Mouse (Mus musculus) WW6 (cell line): ENCODE results near the gene Wdr45b.
"Not testable (repeated sequence)": the region's sequence is repeated elsewhere in the genome, so short reads cannot be mapped to it uniquely, and the experiment has no call there.

ENCODE experiments used
- DNase-seq: peaks from one replicate; pipeline ENCODE4 v3.0.0-alpha.2; 2013; ENCODE audit warnings: low read depth, low spot score

Gene Wdr45b

DNA sequence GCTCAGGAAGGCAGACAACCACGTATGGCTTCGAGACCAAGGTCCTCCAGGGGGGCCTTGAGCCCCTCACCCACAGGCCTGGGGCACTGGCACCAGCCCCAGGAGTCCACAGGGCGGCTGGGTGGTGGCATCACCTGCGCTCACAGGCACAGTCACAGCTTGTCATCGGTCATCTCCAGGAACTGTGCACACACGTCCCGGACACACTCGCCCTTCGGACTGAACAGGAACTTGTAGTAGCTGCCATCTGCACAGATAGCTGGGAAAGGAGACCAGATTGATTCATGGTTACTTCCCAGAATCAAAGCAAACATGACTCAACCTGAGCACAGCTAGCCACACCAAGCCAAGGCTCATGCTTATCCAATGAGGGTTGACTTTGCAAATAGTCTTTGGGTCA, 26.0 kb downstream of the Wdr45b start:
- DNase-seq = no peak

- no peak for DNase-seq
Measured at GRCm38 (mm10) chr11:121326681-121327080, 27.6 kb downstream of the Wdr45b start.

- DNase-seq = no peak
Measured at GRCm38 (mm10) chr11:121326034-121326433, 28.2 kb downstream of the Wdr45b start.

GRCm38 (mm10) chr11:121307712-121308111, 46.5 kb downstream of the Wdr45b start:
- not testable (repeated sequence) for DNase-seq

- DNase-seq = no peak
Measured at GRCm38 (mm10) chr11:121306608-121307007, 47.6 kb downstream of the Wdr45b start.

DNA sequence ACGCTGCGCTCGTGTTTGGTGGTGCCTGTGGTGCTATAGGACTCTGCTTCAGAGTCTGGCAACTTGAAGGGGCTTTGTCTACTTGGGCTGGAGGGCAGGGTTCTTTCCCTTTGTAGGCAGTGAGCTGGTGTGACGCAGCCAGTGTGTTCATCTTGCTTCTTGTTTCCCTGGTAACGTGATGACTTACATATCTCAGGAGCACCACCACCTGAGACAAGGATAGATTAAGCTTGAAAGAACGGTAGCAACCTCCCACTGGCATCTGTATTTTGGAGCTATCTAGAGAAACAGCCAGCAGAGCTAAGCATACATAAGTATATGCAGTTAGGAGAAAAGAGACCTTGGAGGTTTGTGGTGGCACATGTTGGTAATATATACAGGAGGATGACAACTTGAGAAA, 48.9 kb downstream of the Wdr45b start:
- no peak for DNase-seq

DNA sequence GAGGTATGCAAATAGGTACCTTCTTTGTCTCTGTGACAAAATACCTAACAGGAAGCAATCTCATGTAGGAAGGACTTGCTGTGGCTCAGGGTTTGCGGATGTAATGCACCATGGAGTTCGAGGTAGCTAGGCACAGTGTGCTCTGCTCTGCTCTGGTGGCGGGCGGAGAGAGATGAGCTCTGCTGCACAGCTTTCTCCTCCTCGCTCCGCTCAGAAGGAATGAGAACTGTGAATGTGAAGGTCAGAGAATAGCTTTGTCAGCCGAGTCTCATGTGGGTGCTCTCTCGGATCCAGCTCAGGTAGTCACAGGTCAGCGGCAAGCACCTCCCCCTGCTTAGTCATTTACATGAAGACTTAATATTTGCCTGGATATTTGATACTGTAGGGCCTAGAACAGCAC, 54.0 kb downstream of the Wdr45b start:
- DNase-seq = no peak

- no peak for DNase-seq
Measured at GRCm38 (mm10) chr11:121298493-121298892, 55.8 kb downstream of the Wdr45b start.

DNA sequence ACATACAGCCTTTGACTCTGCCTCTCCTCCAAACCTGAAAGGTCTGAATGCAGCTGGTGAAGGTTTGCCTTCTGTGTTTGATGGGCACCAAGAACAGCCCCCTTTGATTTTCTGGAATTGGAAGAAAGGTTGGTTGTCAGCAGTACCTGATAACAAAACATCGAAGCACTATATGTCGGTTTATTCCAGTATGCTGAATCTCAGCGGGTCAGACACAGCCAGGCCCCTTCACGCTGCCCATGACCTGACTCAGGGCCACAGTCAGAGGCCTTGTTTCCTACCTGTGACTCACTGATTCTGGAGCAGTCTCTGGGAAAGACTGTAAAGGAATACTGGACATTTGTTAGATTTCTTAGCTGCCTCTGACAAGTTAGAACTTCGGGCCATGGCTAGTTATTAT, 59.5 kb downstream of the Wdr45b start:
- no peak for DNase-seq

GRCm38 (mm10) chr11:121289859-121290258, 64.4 kb downstream of the Wdr45b start:
- DNase-seq = no peak

GRCm38 (mm10) chr11:121282911-121283310, 71.3 kb downstream of the Wdr45b start:
- no peak for DNase-seq

DNA sequence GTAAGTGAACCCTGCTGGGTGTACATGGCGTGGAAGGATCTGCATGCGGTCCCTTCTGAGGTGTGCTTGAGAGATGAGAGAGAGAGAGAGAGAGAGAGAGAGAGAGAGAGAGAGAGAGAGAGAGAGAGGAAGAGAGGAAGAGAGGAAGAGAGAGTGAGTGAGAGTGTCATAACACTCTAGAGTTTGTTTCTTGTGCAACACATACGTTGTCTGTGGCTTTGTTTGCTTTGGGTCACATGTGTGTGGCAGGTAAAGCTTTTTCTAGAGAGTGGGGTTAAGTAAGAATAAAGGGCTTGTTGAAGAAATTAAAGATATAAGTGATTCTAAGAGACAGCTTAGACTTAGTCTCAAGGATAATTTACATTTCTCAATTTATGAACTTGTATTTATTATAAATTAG, 76.2 kb downstream of the Wdr45b start:
- no peak for DNase-seq

GRCm38 (mm10) chr11:121277516-121277915, 76.7 kb downstream of the Wdr45b start:
- no peak for DNase-seq
